Mouse (Mus musculus): ENCODE results near the gene Mmab.

Gene Mmab

GRCm38 (mm10) chr5:114443566-114444367 lies at the start of gene Mmab, which contains the start of gene Mvk:
Gene Mmab, minus strand, starts transcription at chr5:114444060.
Gene Mvk, plus strand, starts transcription at chr5:114444269.
- DNase-seq (ENCODE audit: low read depth, low spot score) = peak; percentile 99

GRCm38 (mm10) chr5:114490241-114490640 lies 46.4 kb upstream of the Mmab start:
- peak; percentile 52 for DNase-seq (ENCODE audit: low read depth, low spot score)

- DNase-seq (ENCODE audit: low read depth, low spot score) = no peak
These were observed 45.7 kb upstream of the Mmab start for GRCm38 (mm10) chr5:114489570-114489969.

- DNase-seq (ENCODE audit: low read depth, low spot score) = peak; percentile 93
These were observed 41.8 kb upstream of the Mmab start for GRCm38 (mm10) chr5:114485685-114486084.

- no peak for DNase-seq (ENCODE audit: low read depth, low spot score)
These were observed 38.7 kb upstream of the Mmab start for GRCm38 (mm10) chr5:114482587-114483011.

- no peak for DNase-seq (ENCODE audit: low read depth, low spot score)
These were observed 34.4 kb upstream of the Mmab start for GRCm38 (mm10) chr5:114478267-114478666.

- DNase-seq (ENCODE audit: low read depth, low spot score) = no peak
These were observed 31.1 kb upstream of the Mmab start for GRCm38 (mm10) chr5:114474741-114475491.

GRCm38 (mm10) chr5:114470359-114470758 lies 26.5 kb upstream of the Mmab start:
- DNase-seq (ENCODE audit: low read depth, low spot score) = no peak

GRCm38 (mm10) chr5:114468007-114468406 lies 24.1 kb upstream of the Mmab start:
- DNase-seq (ENCODE audit: low read depth, low spot score) = no peak

- DNase-seq (ENCODE audit: low read depth, low spot score) = peak; percentile 52
These were observed 23.6 kb upstream of the Mmab start for GRCm38 (mm10) chr5:114467430-114467829.

GRCm38 (mm10) chr5:114467019-114467418 lies 23.2 kb upstream of the Mmab start:
- no peak for DNase-seq (ENCODE audit: low read depth, low spot score)

- peak; percentile 51 for DNase-seq (ENCODE audit: low read depth, low spot score)
These were observed 21.8 kb upstream of the Mmab start for GRCm38 (mm10) chr5:114465641-114466040.

- DNase-seq (ENCODE audit: low read depth, low spot score) = no peak
These were observed 20.7 kb upstream of the Mmab start for GRCm38 (mm10) chr5:114464561-114464960.

GRCm38 (mm10) chr5:114462067-114463040 lies 18.5 kb upstream of the Mmab start:
- DNase-seq (ENCODE audit: low read depth, low spot score) = peak; percentile 74

GRCm38 (mm10) chr5:114461238-114461637 lies 17.4 kb upstream of the Mmab start:
- DNase-seq (ENCODE audit: low read depth, low spot score) = peak; percentile 82

- no peak for DNase-seq (ENCODE audit: low read depth, low spot score)
These were observed 13.2 kb upstream of the Mmab start for GRCm38 (mm10) chr5:114456995-114457605.

- DNase-seq (ENCODE audit: low read depth, low spot score) = no peak
These were observed 12.4 kb upstream of the Mmab start for GRCm38 (mm10) chr5:114456287-114456686.

GRCm38 (mm10) chr5:114449011-114449410 lies 5.2 kb upstream of the Mmab start:
- DNase-seq (ENCODE audit: low read depth, low spot score) = no peak

GRCm38 (mm10) chr5:114444368-114444692 lies 470 bp upstream of the Mmab start:
- DNase-seq (ENCODE audit: low read depth, low spot score) = no peak

- DNase-seq (ENCODE audit: low read depth, low spot score) = no peak
These were observed 8.3 kb downstream of the Mmab start for GRCm38 (mm10) chr5:114435588-114435987.

GRCm38 (mm10) chr5:114434359-114434758 lies 9.5 kb downstream of the Mmab start:
- no peak for DNase-seq (ENCODE audit: low read depth, low spot score)

Measured in ES-CJ7 (cell line).